Mouse (Mus musculus): ENCODE measurements around the gene Me3.

Me3 gene

DNA sequence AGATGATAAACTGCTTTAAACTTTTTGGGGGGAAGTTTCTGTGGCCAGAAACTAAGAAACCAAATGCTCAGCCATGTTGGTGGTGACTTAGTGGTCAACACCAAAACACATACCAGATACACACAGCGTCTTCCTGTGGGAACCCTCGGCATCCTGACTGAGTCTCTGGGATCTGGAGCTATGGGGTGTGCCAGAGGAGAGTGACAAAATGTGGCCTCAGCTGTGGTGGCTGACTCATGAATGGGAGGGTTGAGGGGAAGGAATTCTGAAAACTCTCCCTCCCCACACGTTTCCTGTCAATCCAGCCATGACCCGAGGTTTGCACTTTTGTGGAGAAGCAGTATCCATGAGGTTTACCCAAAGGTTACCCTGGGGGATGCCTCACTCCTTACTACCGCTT is 32.0 kb downstream of the Me3 start:
- DNase-seq (ENCODE audit: inconsistent age in 2 of 2, low spot score in 1 of 2): peak in 1 of 2 experiments; percentile 48

DNA sequence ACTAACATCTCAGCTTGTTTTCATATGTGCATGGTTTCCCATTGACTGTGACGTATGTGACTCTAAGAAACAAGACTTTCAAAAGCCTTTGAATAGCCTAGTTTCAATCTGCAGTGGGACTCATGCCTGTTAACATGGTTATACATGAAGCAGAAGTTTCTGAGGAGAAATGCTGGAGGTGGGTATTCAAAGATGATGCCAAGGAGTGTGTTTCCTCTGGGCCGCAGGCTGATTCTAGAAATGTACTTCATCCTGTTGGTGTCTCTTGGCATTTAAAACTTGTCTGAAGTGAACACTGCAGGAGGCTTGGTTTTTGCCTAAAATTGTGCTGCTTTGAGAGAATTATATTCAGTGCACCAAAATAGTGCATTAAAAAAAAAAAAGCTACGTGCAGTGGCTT is 34.2 kb downstream of the Me3 start:
- DNase-seq (ENCODE audit: inconsistent age in 2 of 2, low spot score in 1 of 2): no peak

DNA sequence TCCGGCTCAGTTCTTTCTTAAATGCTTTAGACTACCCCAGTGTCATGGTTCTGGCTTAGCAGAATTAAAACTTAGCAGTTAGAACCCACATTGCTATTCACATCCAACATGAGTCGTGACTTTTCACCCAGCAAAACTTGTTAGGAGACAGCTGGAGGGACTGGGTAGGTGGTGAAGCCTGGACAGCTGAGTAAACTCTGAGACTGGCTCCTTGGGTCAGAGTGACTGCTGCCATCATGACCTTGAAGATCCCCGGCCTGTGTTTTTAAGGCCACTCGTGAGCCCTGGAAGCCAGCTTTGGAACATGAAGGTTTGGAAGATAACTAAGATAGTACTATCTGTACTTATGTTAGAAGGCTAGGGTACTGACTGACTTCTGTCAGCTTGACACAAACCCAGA is 35.4 kb downstream of the Me3 start:
- no peak for DNase-seq (ENCODE audit: inconsistent age in 2 of 2, low spot score in 1 of 2)

DNA sequence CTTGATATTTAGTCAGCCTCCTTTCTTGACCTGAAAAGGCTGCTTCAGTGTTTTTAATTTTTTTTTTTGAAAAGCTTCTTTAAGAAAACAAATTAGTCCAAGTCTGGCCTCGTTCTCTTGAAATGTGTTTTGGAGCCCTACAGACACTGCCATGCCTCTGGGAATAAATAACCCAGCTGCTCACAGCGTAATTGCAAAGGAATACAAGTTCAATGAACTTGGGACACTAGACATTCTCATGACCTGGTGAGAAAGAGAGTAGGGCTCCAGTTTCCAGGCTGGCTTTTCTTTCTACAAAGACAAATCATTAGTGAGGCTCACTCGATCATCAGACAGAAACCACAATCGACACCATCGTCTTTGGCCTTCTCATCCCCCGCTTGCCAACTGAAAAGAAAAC is 37.3 kb downstream of the Me3 start:
- DNase-seq (ENCODE audit: inconsistent age in 2 of 2, low spot score in 1 of 2): no peak

DNA sequence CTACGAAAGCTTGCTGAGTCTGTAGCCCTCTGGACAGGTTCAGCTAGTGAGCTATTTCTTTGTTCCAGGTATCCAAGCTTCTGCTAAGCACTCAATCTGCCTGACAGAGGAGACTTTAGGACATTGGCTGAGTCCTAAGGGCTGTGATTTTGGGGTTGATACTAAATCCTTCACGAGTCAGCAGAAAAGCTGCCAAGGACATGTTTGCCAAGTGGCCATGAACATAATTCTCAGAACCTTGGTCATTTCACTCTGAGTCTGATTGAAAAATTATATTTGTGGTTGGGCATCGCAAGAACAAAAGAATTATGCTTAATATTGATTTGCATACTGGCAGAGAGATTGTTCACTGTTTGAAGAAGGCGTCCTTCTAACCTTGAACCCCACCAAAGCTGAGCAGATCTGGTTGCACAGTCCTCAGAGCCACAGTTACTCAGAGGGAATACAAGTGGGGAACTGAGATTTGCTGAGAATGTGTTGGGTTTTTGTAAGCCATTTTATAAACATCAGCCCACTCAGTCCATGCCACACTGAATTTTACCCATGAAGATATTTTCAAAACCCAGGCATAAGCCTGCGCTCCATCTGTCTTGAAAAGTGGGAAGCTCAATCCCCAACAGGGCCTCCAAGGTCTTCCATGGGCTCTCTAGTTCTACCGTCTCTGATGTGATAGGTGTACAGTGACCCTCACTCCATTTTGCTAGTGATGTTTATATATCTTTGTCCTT is 39.1 kb downstream of the Me3 start:
- peak in 1 of 2 experiments; percentile 85 for DNase-seq (ENCODE audit: inconsistent age in 2 of 2, low spot score in 1 of 2)

DNA sequence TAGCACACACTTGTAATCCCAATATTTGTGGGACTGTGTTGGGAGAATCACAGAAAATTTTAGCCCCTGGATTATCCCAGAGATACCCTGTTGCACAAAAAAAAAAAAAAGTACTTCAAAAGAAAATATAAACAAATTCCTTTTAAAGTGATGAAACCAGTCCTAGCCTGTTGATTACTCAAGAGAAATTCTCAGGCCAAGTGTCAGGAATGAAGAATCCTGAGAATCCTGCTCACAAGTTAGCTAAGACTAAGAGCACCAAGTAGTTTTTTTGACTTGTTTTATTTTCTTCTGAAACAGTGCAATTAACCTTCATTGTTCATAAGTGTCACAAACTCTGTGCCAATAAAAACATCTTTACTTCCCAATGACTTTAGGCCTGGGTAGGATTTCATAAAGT is 44.0 kb downstream of the Me3 start:
- DNase-seq (ENCODE audit: inconsistent age in 2 of 2, low spot score in 1 of 2): peak in 1 of 2 experiments; percentile 41

DNA sequence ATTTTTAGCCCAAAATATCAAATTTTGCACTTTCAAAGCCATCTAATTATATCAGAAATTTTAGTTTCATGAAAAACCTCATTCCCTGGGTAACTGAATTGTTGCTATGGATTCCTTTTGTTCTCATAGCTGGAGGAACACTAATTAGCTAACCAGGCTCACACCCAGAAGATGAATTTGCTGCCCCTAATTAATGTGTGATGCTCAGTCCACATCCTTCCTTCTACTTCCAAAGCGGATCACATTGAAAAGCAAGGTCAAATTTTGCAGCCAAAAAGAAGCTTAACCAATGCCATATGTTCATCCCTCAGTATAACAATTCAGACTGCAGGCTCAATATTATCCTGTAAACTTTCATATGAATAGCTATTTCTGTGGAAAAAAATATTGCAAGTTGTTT is 45.7 kb downstream of the Me3 start:
- DNase-seq (ENCODE audit: inconsistent age in 2 of 2, low spot score in 1 of 2): peak in 1 of 2 experiments; percentile 17

DNA sequence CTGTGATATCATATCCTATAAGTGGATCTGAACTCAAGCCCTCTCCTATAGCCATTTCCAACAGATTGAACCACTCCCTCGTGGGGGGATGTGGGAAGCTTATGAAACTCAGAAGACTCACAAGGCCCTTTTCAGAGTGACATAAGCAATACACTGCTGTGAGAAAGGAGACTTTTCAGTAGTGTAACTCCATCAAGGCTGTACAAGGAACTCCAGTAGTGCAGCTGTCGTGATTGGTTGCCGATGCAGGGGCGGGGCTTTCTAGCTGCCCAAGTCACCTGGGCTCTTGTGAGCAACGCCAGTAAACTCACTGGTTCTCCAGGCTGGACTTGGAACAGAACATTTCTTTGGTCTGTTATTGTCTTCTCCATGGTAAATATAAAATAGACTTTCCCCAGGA is 46.5 kb downstream of the Me3 start:
- DNase-seq (ENCODE audit: inconsistent age in 2 of 2, low spot score in 1 of 2): peak in 1 of 2 experiments; percentile 17

DNA sequence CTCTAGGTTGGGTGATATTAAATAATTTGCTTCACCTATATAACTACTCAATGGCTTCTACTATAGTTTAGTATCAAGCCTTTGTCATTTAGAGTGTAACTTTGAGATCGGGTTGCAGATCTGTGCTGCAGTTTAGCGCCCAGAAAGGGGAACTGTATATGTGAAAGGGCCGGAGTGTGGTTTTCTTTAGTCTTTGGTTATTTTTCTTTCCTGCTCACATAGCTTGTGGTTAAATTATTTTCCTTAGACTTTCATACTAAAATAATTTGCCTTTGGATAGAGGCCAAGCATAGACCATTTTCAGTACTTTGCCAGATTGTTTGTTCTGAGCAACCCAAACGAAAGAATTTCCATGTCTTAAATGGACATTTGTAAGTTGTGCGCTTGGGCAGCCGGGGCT is 46.9 kb downstream of the Me3 start:
- peak in 1 of 2 experiments; percentile 14 for DNase-seq (ENCODE audit: inconsistent age in 2 of 2, low spot score in 1 of 2)

DNA sequence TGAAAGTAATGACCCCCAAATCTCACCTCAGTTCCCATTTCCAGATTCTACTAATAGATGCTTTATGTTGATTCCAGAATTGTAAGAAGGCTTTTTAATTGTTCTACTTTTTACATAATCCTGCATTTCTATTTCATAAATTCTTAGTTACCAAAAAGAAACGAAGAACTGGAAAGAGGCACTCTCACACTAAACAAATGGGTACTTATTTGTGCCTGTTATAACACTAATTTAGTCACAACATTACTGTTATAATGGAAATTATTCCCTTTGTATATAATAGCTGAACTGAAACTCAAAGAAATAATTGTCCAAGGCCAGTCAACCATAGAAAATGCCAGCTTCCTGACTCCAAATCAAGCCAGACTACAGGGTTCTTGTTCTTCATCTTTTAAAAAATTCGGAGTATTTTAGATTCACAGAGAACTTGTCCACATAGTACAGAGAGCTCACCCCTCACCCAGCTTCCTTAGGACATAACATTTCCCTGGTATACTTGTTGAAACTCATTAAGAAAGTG is 47.5 kb downstream of the Me3 start:
- DNase-seq (ENCODE audit: inconsistent age in 2 of 2, low spot score in 1 of 2): peak in 1 of 2 experiments; percentile 10

DNA sequence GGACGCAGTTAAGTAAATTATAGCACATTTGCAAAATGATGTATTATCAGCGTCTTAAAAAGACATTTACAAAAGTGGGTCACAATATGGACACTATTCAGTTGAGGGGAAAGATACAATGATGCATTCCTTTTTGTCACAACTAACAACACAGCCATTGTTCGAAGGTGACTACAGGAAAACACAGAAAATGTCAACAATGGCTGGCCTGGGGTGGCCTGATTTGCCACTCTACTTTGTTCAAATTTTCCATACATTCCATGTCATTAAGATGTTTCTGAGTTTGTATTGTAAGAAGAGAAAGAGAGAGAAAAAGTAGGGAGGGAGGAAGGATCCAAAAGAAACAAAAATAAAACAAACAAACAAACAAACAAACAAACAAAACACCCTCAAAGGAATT is 48.7 kb downstream of the Me3 start:
- peak in 1 of 2 experiments; percentile 7 for DNase-seq (ENCODE audit: inconsistent age in 2 of 2, low spot score in 1 of 2)

DNA sequence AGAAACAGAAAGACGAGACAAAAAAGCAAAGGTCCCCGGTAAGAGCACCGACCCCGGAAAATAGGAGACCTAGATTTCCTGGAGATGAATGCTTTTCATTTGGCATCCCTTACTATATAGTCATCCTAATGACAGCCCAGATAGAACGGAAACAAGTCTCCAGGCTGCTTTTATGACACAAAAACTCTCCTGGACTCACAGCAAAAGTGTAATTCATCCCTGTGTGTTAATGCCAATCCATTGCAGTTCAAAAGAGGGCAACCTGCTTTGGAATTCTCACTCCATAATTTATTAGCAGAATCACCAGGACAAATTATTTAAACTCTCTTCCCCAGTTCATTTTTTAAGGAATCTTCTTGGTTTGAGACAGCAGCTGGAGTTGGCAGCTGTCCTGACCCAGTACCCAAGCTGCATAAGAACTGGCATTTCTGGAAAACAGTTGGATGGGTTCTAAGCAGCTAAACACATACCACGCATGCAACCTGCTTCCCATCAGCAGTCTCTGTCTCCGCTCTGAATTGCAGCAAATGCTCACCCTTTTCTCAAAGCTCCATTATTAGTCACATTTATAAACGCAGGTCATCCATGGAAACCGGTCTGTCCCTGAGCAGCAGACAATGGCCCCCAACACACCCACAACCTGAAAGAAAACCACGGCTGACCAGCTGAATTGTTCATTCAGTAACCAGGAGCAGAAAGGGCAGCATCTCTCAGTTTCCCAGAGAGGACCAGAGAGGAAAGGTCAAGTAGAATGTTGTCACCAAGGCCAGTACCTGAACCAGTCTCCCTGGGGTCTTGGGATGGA is 49.7 kb downstream of the Me3 start:
- peak in 1 of 2 experiments; percentile 12 for DNase-seq (ENCODE audit: inconsistent age in 2 of 2, low spot score in 1 of 2)

DNA sequence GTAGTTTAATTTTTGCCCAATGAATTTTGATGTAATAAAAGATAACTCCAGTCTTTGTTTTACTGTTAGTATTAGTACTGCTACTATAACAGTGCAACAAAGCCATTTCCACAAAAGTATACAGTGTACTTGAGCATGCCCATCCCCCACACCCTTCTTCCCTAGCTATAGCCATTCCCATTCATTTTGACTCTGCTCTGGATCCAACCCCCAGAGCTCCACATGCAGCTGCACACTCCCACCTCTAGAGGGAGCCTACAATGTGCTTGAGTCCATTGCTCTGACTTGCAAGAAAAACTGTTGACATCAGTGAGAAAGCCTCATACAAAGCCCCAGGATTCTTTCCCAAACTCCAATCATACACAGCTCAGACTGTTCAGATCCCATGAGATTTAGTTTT is 66.0 kb downstream of the Me3 start:
- peak; percentile 17 to 67 for DNase-seq (ENCODE audit: inconsistent age in 2 of 2, low spot score in 1 of 2)

DNA sequence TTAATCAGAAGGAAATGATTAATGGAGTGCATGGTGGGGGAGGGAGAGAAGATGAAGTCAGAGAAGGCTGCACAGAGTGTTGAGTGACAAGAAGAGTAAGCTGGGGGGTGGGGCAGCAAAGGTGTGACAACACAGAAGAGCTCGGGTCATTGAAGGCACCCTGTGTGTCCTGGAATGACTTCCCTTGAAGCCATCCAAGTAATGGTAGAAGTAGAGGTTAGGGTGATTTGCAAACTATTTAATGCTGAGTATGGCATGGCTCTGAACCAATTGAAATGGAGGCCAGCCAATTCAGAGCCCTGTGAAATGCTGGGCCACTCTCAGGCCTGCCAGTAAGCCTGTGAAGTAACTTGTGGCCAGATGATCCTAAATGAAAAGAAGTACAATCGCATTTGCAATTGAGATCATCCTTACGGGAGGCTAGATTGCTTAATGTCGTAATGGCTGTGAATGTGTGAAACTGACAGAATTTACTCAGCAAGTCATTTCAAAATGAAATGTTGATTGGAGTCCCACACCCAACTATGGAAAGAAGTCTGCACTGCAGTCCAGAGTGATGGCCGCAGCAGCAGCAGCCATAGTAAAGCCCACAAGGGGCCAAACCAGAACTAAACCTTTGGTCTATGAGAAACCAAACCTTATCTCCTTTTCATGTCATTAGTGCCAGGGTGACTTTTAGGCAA is 67.6 kb downstream of the Me3 start:
- peak in 1 of 2 experiments; percentile 74 for DNase-seq (ENCODE audit: inconsistent age in 2 of 2, low spot score in 1 of 2)

DNA sequence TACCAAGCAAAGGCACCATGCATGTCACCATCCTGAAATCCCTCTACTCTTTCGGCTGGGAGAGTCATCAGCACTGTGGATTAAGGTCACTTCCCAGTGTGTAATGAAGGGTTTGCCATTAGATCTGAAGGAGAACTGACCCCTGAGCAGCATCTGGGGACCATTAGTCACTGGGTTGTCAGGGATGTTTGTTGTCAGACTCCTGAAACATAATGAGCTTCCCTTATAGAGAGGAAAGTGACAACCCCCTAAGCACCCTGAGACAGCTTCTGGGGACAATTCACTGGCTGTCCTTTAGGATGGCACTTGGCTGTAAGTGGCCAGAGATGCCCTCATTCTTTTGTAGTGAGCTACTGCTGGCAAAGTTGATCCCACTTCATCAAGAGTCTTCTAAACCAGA is 68.3 kb downstream of the Me3 start:
- DNase-seq (ENCODE audit: inconsistent age in 2 of 2, low spot score in 1 of 2): no peak

DNA sequence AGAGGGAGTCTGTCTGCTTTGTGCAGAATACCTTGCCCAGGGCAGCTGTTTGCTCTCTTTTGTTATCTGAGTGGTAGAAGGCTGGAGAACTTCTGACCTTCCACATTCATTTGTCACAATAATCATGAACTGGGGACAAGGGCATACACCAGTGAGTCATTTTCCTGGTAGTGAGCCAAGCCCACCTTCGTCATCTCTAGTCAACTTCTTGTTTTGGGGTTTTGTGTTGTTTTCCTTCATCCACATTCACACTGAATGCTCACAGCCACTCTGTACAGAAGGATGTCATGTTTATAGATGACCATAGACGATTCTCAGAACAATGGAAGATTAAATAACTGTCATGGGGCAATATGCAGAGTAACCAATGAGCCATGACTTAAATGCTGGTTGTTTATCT is 78.6 kb downstream of the Me3 start:
- DNase-seq (ENCODE audit: inconsistent age in 2 of 2, low spot score in 1 of 2): peak; percentile 58 to 91

DNA sequence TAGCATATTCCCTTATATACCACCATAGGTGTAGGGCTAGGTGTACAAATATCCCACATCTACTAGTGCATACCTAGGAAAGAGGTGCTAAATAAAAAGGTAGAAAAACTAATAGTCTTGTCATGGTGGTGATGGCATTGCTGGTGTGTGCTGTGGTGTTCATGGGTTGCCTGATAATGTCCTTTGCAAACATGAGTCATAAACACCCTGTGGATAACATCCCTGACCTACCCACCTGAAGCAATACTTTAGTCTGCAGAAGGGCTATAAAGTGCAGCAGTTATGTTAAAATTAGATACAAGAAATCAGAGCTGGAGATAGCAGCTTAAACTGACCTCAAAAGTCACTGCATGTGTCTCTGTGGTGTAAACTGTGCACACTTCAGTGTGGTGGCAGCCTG is 80.9 kb downstream of the Me3 start:
- DNase-seq (ENCODE audit: inconsistent age in 2 of 2, low spot score in 1 of 2): no peak

DNA sequence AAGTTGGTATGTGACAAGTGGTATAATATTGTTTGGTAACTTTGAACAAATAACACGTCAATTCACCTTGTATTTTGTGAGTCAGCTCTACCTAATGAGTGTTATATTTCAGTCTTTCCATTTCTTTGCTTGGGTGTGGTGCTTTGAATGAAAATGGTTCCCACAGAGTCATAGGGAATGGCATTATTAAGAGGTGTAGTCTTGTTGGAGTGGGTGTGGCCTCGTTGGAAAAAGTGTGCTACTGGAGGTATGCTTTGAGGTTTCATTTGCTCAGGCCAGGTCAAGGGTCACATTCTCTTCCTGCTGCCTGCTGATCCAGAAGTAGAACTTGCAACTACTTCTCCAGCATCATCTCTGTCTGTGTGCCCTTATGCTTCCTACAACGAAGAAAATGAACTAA is 84.0 kb downstream of the Me3 start:
- DNase-seq (ENCODE audit: inconsistent age in 2 of 2, low spot score in 1 of 2): no peak

DNA sequence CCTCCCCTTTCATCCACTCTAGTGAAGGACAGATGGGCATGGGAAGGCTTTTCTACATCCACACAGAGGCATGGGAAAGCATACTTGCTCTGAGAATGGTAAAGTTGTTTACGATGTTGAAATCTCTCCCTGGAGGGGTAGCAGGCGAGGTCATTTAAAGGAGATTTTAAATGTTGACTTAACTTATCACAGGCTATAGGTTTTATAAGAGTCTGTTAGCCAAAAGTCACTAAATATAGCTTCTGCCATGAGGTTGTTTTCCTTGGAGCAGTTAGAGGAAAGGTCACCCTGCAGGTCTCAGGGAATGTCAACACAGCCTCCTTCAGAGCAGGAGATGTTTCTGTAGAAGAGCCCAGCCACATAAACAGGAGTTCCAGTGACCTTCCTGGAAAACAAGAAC is 85.3 kb downstream of the Me3 start:
- no peak for DNase-seq (ENCODE audit: inconsistent age in 2 of 2, low spot score in 1 of 2)

DNA sequence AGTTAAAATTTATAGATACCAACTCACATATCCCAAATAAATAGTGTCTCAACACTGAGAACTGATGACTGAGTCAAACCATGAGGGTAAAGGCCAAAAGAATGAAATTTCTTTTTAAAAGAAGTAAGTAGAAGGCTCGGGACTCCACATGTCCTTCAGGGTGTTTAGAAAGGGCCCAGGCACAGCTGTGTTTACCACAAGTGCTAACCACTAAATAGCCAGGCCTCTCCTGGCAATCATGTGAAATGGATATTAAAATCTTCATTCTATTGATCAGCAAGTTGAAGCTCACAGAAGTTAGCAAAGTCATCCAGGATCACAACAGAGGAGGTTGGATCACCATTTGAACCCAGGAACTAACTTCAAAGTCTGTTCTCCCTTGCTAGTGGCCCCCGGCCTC is 86.1 kb downstream of the Me3 start:
- no peak for DNase-seq (ENCODE audit: inconsistent age in 2 of 2, low spot score in 1 of 2)

DNA sequence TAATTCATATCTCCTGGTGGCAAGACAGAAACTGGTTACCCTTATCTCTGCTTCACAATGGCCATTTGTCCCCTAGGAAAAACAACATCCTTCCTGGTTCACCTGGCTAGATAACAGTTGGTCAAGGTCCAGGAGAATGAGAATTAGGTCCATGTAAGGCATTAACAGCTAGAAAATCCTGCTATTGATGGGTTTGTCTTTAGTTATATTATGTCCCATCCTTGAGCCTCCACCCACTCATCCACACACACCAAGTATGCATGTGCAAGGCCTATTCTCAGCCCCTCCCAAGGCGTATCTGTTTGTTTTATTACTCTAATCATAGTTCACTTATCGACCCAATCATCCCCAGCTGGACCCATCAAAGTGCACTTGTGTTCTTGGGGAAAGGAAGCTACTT is 88.1 kb downstream of the Me3 start:
- no peak for DNase-seq (ENCODE audit: inconsistent age in 2 of 2, low spot score in 1 of 2)

DNA sequence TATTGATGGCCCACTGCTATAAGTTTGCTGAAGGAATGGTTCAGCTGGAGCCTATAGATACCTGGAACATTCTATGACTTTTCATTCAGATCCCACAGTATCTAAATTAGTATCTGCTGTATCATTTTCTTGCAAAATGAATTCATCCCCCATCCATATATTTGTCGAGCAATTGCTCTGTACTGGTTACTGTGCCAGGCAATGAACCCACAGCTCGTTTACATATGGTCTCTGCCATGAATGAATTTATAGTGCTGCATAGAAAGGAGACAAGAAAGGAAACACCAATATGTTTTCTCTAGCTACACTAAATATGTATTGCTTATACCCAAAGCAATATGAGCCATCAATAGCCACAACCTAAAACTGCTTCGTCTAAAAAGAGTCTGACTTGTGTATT is 94.5 kb downstream of the Me3 start:
- no peak for DNase-seq (ENCODE audit: inconsistent age in 2 of 2, low spot score in 1 of 2)

Measured in adrenal gland, adult (tissue).